Mouse (Mus musculus): Measurements from ENCODE around the gene Zfp583. TPM values are rescaled to one million over a fixed set of nuclear protein-coding genes. Genes with fewer than 3 reads are reported as not detected.
"Not testable (repeated sequence)": the region's sequence is repeated elsewhere in the genome, so short reads cannot be mapped to it uniquely, and the experiment has no call there.

Zfp583 gene
- total RNA-seq (2014; rRNA removed) (12.3 and 13.1 TPM in 2 replicates), polyA plus RNA-seq (2015; fragmentation: Nextera tagmentation; extraction: Ambion mirVana) (11.7 and 13.2 TPM in 2 replicates)

DNA sequence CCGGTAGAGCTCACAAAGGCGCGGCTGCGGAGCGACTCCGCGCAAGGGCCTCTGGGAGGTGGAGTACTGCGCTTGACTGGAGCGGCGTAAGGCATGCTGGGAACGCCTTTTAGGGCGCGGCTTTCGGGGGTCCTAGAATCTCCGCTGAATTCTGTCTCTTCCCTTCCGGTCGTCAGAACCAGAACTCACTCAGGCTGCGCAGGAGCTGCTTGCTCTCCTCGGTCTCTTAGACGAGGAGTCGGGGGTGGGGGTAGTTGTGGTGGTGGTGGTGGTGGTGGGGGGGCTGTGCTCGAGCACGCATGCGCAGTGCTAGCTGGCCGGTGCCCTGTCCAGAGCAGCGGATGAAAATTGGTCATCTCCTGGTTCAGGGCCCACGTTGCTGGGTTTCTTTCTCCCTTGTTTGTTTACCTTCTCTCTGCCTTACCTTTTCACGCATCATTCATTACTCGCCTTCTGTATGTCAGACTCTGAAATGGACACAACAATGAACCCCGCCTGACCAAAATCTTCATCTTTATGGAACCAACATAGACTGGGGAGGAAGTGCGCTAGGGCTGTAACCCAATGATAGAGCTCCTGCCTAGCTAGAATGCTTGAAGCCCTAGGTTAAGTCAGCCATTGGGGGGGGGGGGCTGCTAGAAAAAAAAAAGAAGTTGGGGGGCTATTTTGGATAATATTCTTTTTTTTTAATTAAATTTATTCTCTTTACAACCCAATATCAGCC lies at the start of gene Zfp583:
Gene Zfp583 (minus strand): TSS at position 53 of the 724 bp plus-strand sequence.
- TF ChIP-seq CTCF (IDR thresholded peaks at IDR 0.05; ENCODE audit: low read depth) = no peak
- peak; percentile 95 for ATAC-seq
- 9% methylated on average over 30 of the region's 31 CpGs for WGBS
- H3K4me3 ChIP-seq (ENCODE audit: low read depth, low read length) = peak within 1 kb of the TSS; percentile 60
- DNase-seq = peak; percentile 96
- H3K27me3 ChIP-seq (ENCODE audit: insufficient read depth, low read length) = no peaks in the 10 kb centered on the region
- peak within 1 kb of the TSS; percentile 90 for H3K27ac ChIP-seq (ENCODE audit: low read depth, low read length)
- H3K9ac ChIP-seq = peak within 1 kb of the TSS; percentile 84
- H3K4me1 ChIP-seq (ENCODE audit: insufficient read depth) = peaks cover 8% of the 10 kb centered on the region; the same call in 1 of the 2 replicates
- H3K9me3 ChIP-seq (ENCODE audit: low read length) = no peaks in the 10 kb centered on the region
- H3K4me2 ChIP-seq (ENCODE audit: low read depth) = peak within 1 kb of the TSS; percentile 56
- H3K36me3 ChIP-seq (ENCODE audit: insufficient read depth) = peaks cover 17% of the 10 kb centered on the region

- DNase-seq (no peak), ATAC-seq (no peak)
- no peak overlapping the region for H3K4me3 ChIP-seq (ENCODE audit: low read depth, low read length)
- H3K9me3 ChIP-seq (ENCODE audit: low read length) = no peaks in the 10 kb centered on the region
- H3K36me3 ChIP-seq (ENCODE audit: insufficient read depth) = peaks cover 10% of the 10 kb centered on the region
- H3K27ac ChIP-seq (ENCODE audit: low read depth, low read length) = no peak overlapping the region
- TF ChIP-seq CTCF (IDR thresholded peaks at IDR 0.05; ENCODE audit: low read depth) = no peak
- no peak overlapping the region for H3K4me2 ChIP-seq (ENCODE audit: low read depth)
- WGBS = 88% methylated on average over 8 of the region's 8 CpGs
- H3K4me1 ChIP-seq (ENCODE audit: insufficient read depth) = peaks cover 1% of the 10 kb centered on the region; the same call in 1 of the 2 replicates
- H3K27me3 ChIP-seq (ENCODE audit: insufficient read depth, low read length) = no peaks in the 10 kb centered on the region
- H3K9ac ChIP-seq = no peak overlapping the region
Observed at GRCm38 (mm10) chr7:6378441-6378840, 47.4 kb upstream of the Zfp583 start.

GRCm38 (mm10) chr7:6372993-6373392 lies 41.9 kb upstream of the Zfp583 start:
- H3K4me1 ChIP-seq (ENCODE audit: insufficient read depth) = no peaks in the 10 kb centered on the region
- peaks cover 7% of the 10 kb centered on the region; the same call in 1 of the 2 replicates for H3K36me3 ChIP-seq (ENCODE audit: insufficient read depth)
- no peaks in the 10 kb centered on the region for H3K9me3 ChIP-seq (ENCODE audit: low read length)
- no peak for TF ChIP-seq CTCF (IDR thresholded peaks at IDR 0.05; ENCODE audit: low read depth)
- no peak overlapping the region for H3K9ac ChIP-seq
- H3K27ac ChIP-seq (ENCODE audit: low read depth, low read length) = no peak overlapping the region
- no peak overlapping the region for H3K4me2 ChIP-seq (ENCODE audit: low read depth)
- H3K27me3 ChIP-seq (ENCODE audit: insufficient read depth, low read length) = no peaks in the 10 kb centered on the region
- no peak for DNase-seq
- H3K4me3 ChIP-seq (ENCODE audit: low read depth, low read length) = no peak overlapping the region
- ATAC-seq = no peak
- 92% methylated on average over 3 of the region's 3 CpGs for WGBS

DNA sequence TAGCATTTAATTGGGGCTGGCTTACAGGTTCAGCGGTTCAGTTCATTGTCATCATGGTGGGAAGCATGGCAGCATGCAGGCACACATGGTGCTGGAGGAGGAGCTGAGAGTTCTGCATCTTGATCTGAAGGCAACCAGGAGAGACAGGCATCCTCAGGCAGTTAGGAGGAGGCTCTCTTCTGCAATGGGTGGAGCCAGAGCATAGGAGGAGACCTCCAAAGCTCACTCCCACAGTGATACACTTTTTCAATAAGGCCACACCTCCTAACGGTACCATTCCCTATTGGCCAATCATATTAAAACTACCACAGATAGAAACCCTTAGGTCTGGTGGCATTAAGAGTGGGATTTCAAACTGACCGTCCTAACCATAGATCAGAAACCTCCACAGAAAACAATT lies 38.4 kb upstream of the Zfp583 start:
- H3K9me3 ChIP-seq (ENCODE audit: low read length) = no peaks in the 10 kb centered on the region
- no peaks in the 10 kb centered on the region for H3K27me3 ChIP-seq (ENCODE audit: insufficient read depth, low read length)
- no peaks in the 10 kb centered on the region for H3K4me1 ChIP-seq (ENCODE audit: insufficient read depth)
- TF ChIP-seq CTCF (IDR thresholded peaks at IDR 0.05; ENCODE audit: low read depth) = no peak
- peaks cover 7% of the 10 kb centered on the region; the same call in 1 of the 2 replicates for H3K36me3 ChIP-seq (ENCODE audit: insufficient read depth)
- H3K9ac ChIP-seq = no peak overlapping the region
- DNase-seq = no peak
- 79% methylated on average over 3 of the region's 3 CpGs for WGBS
- H3K4me3 ChIP-seq (ENCODE audit: low read depth, low read length) = no peak overlapping the region
- H3K4me2 ChIP-seq (ENCODE audit: low read depth) = no peak overlapping the region
- ATAC-seq = no peak
- no peak overlapping the region for H3K27ac ChIP-seq (ENCODE audit: low read depth, low read length)

DNA sequence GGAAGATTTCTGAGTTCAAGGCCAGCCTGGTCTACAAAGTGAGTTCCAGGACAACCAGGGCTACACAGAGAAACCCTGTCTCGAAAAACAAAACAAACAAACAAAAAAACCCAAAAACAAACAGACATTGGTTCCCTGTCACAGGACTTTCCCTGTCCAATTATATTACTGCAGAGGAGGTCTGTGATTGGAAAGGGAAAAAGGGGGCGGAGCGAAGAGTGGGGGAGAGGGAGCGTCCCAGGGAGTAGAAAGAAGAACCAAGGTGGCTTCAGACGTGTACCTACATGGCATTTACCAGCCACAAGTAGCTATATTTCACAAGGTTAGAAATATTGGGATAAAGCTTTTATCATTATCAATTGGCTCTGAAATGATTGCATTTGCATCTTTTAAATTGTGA lies 37.1 kb upstream of the Zfp583 start:
- ATAC-seq; H3K9me3 ChIP-seq (ENCODE audit: low read length): not testable (repeated sequence)

DNA sequence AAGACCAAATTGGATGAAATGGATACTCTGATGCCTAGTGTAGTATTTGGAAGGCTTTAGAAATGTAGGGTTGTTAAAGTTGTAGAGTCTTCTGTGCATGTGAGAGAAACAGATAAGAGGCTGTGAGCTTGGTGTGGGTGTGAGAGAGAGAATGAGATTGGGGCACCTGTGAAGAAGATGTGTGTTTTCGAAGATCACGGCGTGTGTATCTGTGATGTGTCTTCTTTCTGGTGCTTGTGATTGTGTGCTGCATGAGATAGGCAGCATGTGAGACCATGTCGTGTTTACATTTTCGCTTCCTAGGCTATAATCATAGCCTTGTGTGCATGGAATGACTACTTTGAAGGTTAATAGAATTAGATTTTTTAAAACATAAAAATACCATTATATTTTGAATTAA lies 36.1 kb upstream of the Zfp583 start:
- no peak for TF ChIP-seq CTCF (IDR thresholded peaks at IDR 0.05; ENCODE audit: low read depth)
- no peaks in the 10 kb centered on the region for H3K27me3 ChIP-seq (ENCODE audit: insufficient read depth, low read length)
- WGBS = 90% methylated on average over 5 of the region's 5 CpGs

More for the DNA sequence above, 37.1 kb upstream of the Zfp583 start:
- not testable (repeated sequence) for H3K36me3 ChIP-seq (ENCODE audit: insufficient read depth); H3K4me2 ChIP-seq (ENCODE audit: low read depth); H3K9ac ChIP-seq; H3K4me1 ChIP-seq (ENCODE audit: insufficient read depth); H3K27ac ChIP-seq (ENCODE audit: low read depth, low read length); H3K27me3 ChIP-seq (ENCODE audit: insufficient read depth, low read length); DNase-seq; H3K4me3 ChIP-seq (ENCODE audit: low read depth, low read length)
- whole genome bisulfite sequencing = 86% methylated on average over 5 of the region's 5 CpGs

GRCm38 (mm10) chr7:6364761-6365160 lies 33.7 kb upstream of the Zfp583 start:
- Histone ChIP-seq H3K9me3 (ENCODE audit: low read length) (no peaks in the 10 kb centered on the region), H3K4me3 (ENCODE audit: low read depth, low read length) (no peak overlapping the region), H3K36me3 (ENCODE audit: insufficient read depth) (no peaks in the 10 kb centered on the region), H3K27me3 (ENCODE audit: insufficient read depth, low read length) (no peaks in the 10 kb centered on the region), H3K9ac (no peak overlapping the region), H3K4me1 (ENCODE audit: insufficient read depth) (peaks cover 4% of the 10 kb centered on the region; the same call in 1 of the 2 replicates), H3K4me2 (ENCODE audit: low read depth) (no peak overlapping the region), H3K27ac (ENCODE audit: low read depth, low read length) (no peak overlapping the region)
- DNase-seq (no peak), ATAC-seq (no peak)
- 79% methylated on average over 1 of the region's 1 CpGs for WGBS
- TF ChIP-seq CTCF (IDR thresholded peaks at IDR 0.05; ENCODE audit: low read depth) = no peak

More for the DNA sequence above, 36.1 kb upstream of the Zfp583 start:
- no peak overlapping the region for H3K4me2 ChIP-seq (ENCODE audit: low read depth)
- no peak overlapping the region for H3K27ac ChIP-seq (ENCODE audit: low read depth, low read length)
- H3K4me1 ChIP-seq (ENCODE audit: insufficient read depth) = peaks cover 4% of the 10 kb centered on the region; the same call in 1 of the 2 replicates
- ATAC-seq = no peak
- H3K9me3 ChIP-seq (ENCODE audit: low read length) = no peaks in the 10 kb centered on the region
- H3K36me3 ChIP-seq (ENCODE audit: insufficient read depth) = 0 out of 2 replicates have a peak, but pooled peaks cover 4% of the 10 kb centered on the region
- no peak for DNase-seq
- no peak overlapping the region for H3K9ac ChIP-seq
- H3K4me3 ChIP-seq (ENCODE audit: low read depth, low read length) = no peak overlapping the region
